Mouse (Mus musculus) kidney, postnatal 10 days (tissue): ENCODE results near the gene Olfr804.

ENCODE experiments used
- DNase-seq: peaks from one replicate; pipeline ENCODE4 v3.0.0; 2021; ENCODE audit warnings: mixed read lengths

The Olfr804 gene

GRCm38 (mm10) chr10:129702910-129703309, at the start of gene Olfr804:
Olfr804 (plus strand) TSS chr10:129703210.
- no peak for DNase-seq

GRCm38 (mm10) chr10:129657394-129657793, 45.6 kb upstream of the Olfr804 start, which contains the start of gene Olfr800:
Olfr800 (plus strand) TSS chr10:129657694.
- no peak for DNase-seq

GRCm38 (mm10) chr10:129673765-129674164, 29.2 kb upstream of the Olfr804 start, which contains the start of gene Olfr801:
Olfr801 (minus strand) TSS chr10:129673865.
- no peak for DNase-seq

- no peak for DNase-seq
Observed at GRCm38 (mm10) chr10:129688069-129688468, 14.9 kb upstream of the Olfr804 start, which contains the start of gene Olfr802. Olfr802 (minus strand) TSS chr10:129688169.

- DNase-seq = no peak
Observed at GRCm38 (mm10) chr10:129694186-129694585, 8.8 kb upstream of the Olfr804 start, which contains the start of gene Olfr803. Olfr803 (minus strand) TSS chr10:129694286.

GRCm38 (mm10) chr10:129729275-129729674, 26.3 kb downstream of the Olfr804 start, which contains the start of gene Olfr805:
Olfr805 (minus strand) TSS chr10:129729375.
- no peak for DNase-seq

- DNase-seq = no peak
Observed at GRCm38 (mm10) chr10:129741821-129742220, 38.8 kb downstream of the Olfr804 start, which contains the start of gene Olfr806. Olfr806 (minus strand) TSS chr10:129741921.

GRCm38 (mm10) chr10:129757693-129758092, 54.7 kb downstream of the Olfr804 start, which contains the start of gene Olfr807:
Olfr807 (minus strand) TSS chr10:129757793.
- DNase-seq = no peak
